ENCODE assay signal across 12 mouse cellular contexts in genomic region chr17:37973591-37973990, GRCm38 (mm10).
"Had no signal": no experiment of that assay in that cellular context is flagged by ENCODE, and none has a peak within 500 bp of the region (broad histone marks: within the 10 kb centered on the region; RNA-seq: fewer than 3 reads in every experiment).

No protein-coding gene starts in this region.

- DNase-seq: retina, postnatal 1 day; right cerebral cortex, adult 18-20 months; right cerebral cortex, postnatal 14 days; right cerebral cortex, postnatal 25 days; right cerebral cortex, postnatal 4 days; spleen, adult 18-20 months; thymus, adult 18-20 months; thymus, adult 2 months; thymus, postnatal 14 days; thymus, postnatal 25 days; thymus, postnatal 36 days; thymus, postnatal 4 days had no signal
